Mouse (Mus musculus) embryo, embryonic 10.5 days (tissue): Measurements from ENCODE around the gene Marcks.

Experiments used
- DNase-seq: peaks from one replicate; pipeline ENCODE4 v3.0.0-alpha.2; 2015; ENCODE audit warnings: low spot score

Gene Marcks

DNA sequence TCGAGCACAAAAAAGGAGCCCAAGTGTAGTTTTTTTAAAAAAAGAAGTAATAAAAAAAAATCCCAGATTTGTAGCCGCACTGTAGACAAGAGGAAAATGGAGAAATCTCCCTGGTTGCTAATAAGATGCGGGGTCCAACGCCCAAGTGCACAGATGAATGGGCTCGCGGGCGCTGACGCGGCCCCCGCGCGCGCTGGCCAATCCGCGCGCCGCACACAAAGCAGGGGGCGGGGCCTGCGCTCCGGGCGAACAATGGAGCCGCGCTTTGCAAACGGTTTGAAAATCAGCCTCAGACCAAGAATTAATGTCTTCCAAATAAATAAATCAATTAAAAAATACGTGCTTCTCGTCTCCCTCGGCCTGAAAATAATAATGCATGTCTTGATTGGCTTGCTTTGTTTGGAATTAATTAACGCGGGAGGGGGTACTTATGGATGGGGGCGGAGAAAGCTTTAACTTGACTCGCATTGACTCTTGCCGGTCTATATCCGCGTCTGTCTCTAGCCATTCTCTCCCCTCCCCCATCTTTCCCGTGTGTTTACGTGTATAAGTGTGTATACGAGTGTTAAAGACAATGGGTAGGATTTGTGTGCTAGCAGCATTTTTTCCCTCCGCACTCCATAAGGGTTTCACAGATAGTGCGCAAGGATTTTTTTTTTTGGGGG, at the start of gene Marcks:
Marcks (minus strand) TSS at position 143 of the 665 bp plus-strand sequence.
- peak; percentile 97 for DNase-seq

DNA sequence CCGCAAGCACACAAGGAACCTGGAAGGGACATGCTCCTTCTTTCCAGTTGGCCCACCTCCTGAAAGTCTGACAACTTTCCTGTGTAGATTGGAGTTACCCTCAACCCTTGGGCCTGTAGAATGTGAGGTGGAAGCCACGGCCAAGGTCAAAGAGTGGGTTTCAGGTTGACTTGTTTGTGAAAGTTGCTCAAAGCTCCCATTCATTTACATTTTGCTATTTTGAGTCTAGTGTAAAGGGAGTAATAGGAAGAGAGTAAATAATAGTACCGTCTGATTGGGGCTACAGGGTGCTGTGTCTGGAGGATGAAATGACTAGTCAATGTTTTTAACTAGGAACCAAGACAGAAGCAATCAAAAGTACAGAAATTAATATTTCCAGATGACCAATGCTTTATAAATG, 38.4 kb upstream of the Marcks start:
- DNase-seq, result no peak

DNA sequence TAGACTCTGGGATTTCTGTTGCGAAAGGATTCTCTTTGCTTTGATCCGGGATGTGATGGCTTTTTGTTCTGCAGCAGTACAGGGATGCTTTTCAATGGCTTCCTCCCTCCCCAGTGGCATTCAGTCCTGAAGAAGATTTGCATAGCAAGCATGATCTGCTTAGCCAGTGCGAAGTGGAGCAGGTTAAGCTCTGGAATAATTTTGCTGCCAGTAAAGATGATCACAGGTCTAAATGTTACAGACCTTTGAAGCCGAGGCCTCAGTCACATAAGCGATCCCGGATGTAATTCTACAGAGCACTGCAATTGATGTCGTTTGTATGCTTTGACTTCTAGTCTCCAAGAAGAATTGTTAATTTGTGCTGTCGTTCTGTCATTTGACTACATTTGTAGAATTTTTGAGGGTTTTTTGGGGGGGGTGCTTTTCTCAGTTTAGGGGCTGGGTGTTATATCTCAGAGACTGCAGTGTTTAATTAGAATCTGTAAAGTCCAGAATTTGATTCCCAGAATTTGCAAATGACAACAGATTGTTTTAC, 33.8 kb upstream of the Marcks start:
- peak; percentile 10 for DNase-seq

- no peak for DNase-seq
Measured at GRCm38 (mm10) chr10:37171711-37172415, 33.1 kb upstream of the Marcks start.

DNA sequence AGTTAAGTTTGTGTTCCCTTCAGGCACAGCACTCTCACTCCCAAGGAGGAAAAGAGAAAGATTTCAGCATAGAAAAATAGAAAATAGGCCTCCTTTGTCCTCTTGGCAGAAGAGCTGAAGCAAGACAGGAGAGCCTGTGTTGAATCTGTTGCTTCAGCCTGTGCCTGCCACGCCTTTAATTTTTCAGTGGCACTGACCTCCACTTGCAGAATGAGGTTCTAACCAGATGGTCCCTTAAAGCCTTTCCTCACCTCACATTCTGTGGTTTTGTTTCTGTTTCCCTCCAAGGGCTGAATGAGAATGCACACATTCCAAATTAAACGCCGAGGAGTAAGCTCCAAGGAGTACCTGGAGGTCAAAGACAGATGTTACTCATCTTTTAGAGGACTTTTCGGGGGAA, 32.2 kb upstream of the Marcks start:
- DNase-seq, result no peak

DNA sequence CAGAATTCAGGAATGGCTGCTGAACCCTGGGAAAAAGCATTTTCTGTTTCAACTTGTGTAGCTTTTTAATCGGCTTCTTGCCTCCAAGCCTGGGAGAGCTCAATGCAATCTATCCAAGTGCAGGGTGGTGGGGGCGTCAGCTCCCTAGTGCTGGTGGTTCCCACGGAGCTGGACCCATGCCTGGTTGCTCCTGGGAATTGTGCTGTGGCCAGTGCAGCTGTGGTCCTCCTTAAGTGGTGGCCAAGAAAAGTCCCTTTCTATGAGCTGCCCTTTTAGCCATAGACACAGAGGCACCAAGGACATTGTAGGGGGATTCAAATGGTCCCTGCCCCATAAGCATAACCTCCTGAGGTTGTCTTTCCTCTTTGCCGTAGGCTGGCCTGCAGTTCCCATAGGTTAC, 31.7 kb upstream of the Marcks start:
- DNase-seq, result no peak

DNA sequence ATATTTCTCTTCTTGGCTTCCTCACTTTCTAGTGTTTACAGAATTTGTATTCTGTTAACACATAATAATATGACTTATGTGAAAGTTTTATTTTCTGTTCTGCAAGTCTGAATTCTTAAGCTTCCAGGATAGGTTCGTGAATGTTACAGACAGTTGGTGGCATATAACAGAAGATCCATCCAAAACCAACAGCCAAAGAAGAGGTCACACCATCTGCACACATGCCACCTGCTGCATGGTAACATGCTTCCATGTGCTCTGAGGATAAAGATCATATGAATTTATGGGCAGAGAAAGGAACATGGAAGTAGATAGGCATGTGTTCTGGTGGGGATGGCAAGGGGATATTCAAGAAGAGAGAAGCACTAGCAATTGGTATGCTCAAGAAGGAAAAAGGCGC, 28.8 kb upstream of the Marcks start:
- DNase-seq, result no peak

DNA sequence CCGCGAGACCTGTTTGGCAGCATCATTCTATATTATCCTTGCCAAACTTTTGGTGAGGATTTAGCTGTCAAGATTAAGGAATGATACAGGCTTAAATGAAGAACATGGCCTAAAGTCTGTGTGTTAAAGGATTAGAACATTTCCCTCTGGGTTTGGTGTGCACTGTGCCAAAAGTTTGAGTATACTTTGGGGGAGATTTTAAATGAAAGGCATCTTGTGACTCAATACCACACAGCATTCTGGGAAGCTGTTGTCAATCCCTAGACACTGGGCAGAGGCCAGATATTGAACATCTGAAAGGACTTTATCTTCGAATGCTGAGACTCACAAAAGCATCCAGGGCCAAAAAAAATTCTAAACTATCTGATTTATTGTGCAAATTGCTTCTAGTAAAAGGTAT, 21.0 kb upstream of the Marcks start:
- no peak for DNase-seq

- DNase-seq, result no peak
Measured at GRCm38 (mm10) chr10:37157156-37157555, 18.4 kb upstream of the Marcks start.

GRCm38 (mm10) chr10:37155131-37155530, 16.4 kb upstream of the Marcks start:
- no peak for DNase-seq

- DNase-seq, result no peak
Measured at GRCm38 (mm10) chr10:37151539-37152271, 13.0 kb upstream of the Marcks start.

- DNase-seq, result peak; percentile 46
Measured at GRCm38 (mm10) chr10:37148016-37148415, 9.3 kb upstream of the Marcks start.

GRCm38 (mm10) chr10:37145456-37145855, 6.7 kb upstream of the Marcks start:
- no peak for DNase-seq

DNA sequence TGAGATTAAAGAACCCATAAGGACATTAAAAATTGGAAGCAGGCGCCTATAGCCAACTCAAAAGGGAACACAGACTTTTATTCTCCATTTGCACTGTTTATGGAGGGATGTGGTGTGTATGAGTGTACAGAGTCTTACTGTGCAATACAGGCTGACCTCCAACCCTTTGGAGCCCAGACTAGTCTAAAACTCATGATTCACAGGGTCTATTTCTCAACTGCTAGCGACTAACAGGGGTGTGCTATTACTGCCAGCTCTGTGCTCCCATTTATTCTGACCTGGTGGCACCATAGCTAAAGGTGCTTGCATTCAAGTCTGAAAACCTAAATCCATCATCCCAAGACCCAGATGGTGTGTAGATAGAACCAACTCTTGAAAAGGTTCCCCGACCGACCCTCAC, 2.9 kb upstream of the Marcks start:
- DNase-seq, result peak; percentile 36

GRCm38 (mm10) chr10:37140736-37141451, 2.2 kb upstream of the Marcks start:
- DNase-seq, result peak; percentile 96

DNA sequence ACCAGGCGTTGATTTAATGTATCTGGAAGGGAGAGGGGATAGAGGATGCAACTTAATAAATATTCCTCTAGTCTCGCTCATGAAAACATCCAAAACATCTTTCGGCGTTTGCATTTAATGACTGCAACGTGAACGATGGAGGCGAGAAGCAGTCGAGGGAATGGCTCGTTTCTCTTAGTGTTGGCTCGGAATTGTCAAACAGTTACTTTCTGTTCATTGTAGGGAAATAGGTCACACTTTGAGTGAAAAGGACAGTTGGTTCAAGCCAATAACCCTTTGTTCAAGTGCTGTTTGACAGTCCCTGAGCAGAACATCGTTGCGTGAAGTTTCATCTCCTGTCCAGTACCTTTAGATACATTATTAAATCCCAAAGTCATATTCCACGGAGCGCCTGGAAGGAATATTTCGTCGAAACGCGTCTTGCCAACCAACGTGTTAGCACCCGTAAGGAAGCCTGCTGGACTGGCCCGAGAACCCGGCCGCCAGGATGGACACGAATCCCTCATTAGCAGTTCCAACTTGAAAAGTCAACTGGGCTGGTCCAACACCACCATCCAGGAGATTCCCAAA, 1.5 kb upstream of the Marcks start:
- no peak for DNase-seq

GRCm38 (mm10) chr10:37139443-37140165, 884 bp upstream of the Marcks start:
- DNase-seq, result peak; percentile 73

DNA sequence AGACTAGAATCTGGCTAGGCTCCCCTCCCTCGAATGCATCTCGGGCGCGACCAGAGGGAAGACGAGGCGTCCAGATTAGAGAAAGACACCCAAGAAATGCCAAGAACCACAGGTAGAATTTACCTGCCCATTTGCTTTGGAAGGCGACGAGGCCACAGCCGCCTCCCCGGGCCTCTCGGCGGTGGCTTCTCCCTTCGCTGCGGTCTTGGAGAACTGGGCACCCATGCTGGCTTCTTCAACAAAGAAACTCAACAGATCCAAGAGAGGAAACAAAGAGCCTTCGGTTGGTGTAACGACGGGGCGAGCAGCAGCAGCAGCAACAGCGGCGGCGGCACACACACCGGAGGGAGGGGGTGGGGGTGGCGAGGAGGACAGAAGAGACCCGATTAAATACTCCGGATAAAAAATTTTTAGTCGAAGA, 399 bp downstream of the Marcks start:
- DNase-seq, result no peak

DNA sequence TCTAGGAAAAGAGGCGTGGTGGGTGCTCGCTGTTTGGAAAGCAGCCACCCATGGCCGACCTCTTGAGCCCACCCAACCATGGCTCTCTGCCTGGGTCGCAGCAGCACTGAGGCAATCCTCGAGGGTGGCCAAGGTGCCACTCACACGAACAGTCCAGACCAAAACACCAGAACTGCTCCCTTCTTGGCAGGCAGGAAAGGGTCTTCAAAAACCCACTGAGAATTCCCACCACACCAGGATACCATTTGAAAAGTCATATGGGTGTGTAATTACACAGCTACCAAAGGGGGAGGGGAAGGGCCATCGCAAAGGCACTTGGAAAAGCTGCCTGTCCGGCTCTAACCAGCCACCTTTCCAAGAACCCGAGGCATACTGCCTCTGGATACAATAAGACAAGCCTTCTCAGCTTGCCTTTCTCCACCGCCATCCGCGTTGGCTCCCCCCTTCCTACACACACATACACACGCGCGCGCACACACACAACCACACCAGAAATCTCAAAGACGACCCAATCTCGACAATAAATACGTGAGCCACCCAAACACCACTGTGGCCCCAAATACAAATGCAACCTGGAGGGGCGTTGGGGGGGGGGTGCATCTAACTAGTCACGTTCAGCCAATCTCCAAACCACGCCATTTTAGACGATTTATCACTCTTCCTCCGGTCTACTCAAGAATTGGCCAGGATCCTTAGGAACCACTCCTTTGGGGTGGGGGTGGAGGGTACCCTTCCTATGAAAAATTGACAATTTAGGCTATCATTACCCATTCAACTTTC, 999 bp downstream of the Marcks start:
- DNase-seq, result peak; percentile 77

GRCm38 (mm10) chr10:37136981-37137518, 1.7 kb downstream of the Marcks start:
- peak; percentile 87 for DNase-seq
